In genomic region chr16:30194836-30195235, GRCm38 (mm10) we compare ENCODE assay signal across 20 mouse cellular contexts.
DNase-seq lines count a peak whose midpoint lies in the region; ATAC-seq and TF ChIP-seq lines count a peak whose summit lies in the region.
"Had no signal": no experiment of that assay in that cellular context is flagged by ENCODE, and none has a peak within 500 bp of the region (broad histone marks: within the 10 kb centered on the region; RNA-seq: fewer than 3 reads in every experiment).

No protein-coding gene starts in this region.

- no peak overlapping the region for H3K4me2 ChIP-seq in intestine, postnatal 0 days (replicated peaks; ENCODE audit: low read depth)
- no peak overlapping the region for H3K4me2 ChIP-seq in limb, embryonic 15.5 days
- no peak overlapping the region for H3K4me2 ChIP-seq in heart, embryonic 11.5 days
- H3K4me2 ChIP-seq: heart, embryonic 15.5 days; midbrain, embryonic 15.5 days had no signal

- H3K9me3 ChIP-seq in intestine, postnatal 0 days (ENCODE audit: control insufficient read depth), result no peaks in the 10 kb centered on the region
- no peaks in the 10 kb centered on the region for H3K9me3 ChIP-seq in limb, embryonic 15.5 days
- no peaks in the 10 kb centered on the region; the same call in 1 of the 2 replicates for H3K9me3 ChIP-seq in heart, embryonic 11.5 days (replicated peaks; ENCODE audit: control insufficient read depth, low read length)
- H3K9me3 ChIP-seq: heart, embryonic 15.5 days; midbrain, embryonic 15.5 days had no signal

- H3K9ac ChIP-seq in intestine, postnatal 0 days (ENCODE audit: low read depth, low read length), result no peak overlapping the region
- H3K9ac ChIP-seq in limb, embryonic 15.5 days, result no peak overlapping the region
- no peak overlapping the region for H3K9ac ChIP-seq in heart, embryonic 11.5 days (ENCODE audit: low read depth, low read length)
- H3K9ac ChIP-seq: heart, embryonic 15.5 days; liver, postnatal 0 days; midbrain, embryonic 15.5 days had no signal

- peaks cover 17% of the 10 kb centered on the region for H3K4me1 ChIP-seq in intestine, postnatal 0 days (replicated peaks; ENCODE audit: control insufficient read depth, insufficient read depth, low read length)
- H3K4me1 ChIP-seq in limb, embryonic 15.5 days, result peaks cover 50% of the 10 kb centered on the region
- H3K4me1 ChIP-seq in heart, embryonic 11.5 days (ENCODE audit: control insufficient read depth, insufficient read depth, low read length), result peaks cover 13% of the 10 kb centered on the region

- H3K27ac ChIP-seq in intestine, postnatal 0 days (ENCODE audit: low read depth, low read length), result no peak overlapping the region
- peak overlapping the region; percentile 78 for H3K27ac ChIP-seq in limb, embryonic 15.5 days
- H3K27ac ChIP-seq in heart, embryonic 11.5 days (ENCODE audit: low read depth, low read length), result no peak overlapping the region
- H3K27ac ChIP-seq: hindbrain, embryonic 10.5 days; layer of hippocampus, adult 2 months; left cerebral cortex, adult 2 months; midbrain, embryonic 15.5 days had no signal

- H3K4me3 ChIP-seq in intestine, postnatal 0 days (ENCODE audit: low read depth, low read length), result no peak overlapping the region
- H3K4me3 ChIP-seq in limb, embryonic 15.5 days, result no peak overlapping the region
- H3K4me3 ChIP-seq in heart, embryonic 11.5 days (ENCODE audit: low read depth, low read length), result no peak overlapping the region
- H3K4me3 ChIP-seq: gastrocnemius, adult 2 months; heart, embryonic 15.5 days; hindbrain, embryonic 10.5 days; layer of hippocampus, adult 2 months; left cerebral cortex, adult 2 months; midbrain, embryonic 15.5 days had no signal

- H3K27me3 ChIP-seq in intestine, postnatal 0 days (replicated peaks; ENCODE audit: control insufficient read depth, insufficient read depth, low read length), result no peaks in the 10 kb centered on the region
- H3K27me3 ChIP-seq in limb, embryonic 15.5 days, result no peaks in the 10 kb centered on the region
- H3K27me3 ChIP-seq in heart, embryonic 11.5 days (ENCODE audit: control insufficient read depth, insufficient read depth, low read length), result peaks cover 5% of the 10 kb centered on the region; the same call in 1 of the 2 replicates

- DNase-seq in kidney, adult 8-10 months, result peak; percentile 41 to 59
- no peak for DNase-seq in kidney, postnatal 4 days
- peak; percentile 91 for DNase-seq in adipocyte (ENCODE audit: low spot score)
- DNase-seq in ovary, postnatal 36 days (ENCODE audit: low spot score), result no peak
- DNase-seq: adrenal gland, postnatal 25 days; B cell, adult 2 months; cerebellum, adult 18-20 months; gastrocnemius, adult 2 months; heart, adult 18-20 months; liver; liver, postnatal 0 days; thymus, postnatal 4 days had no signal

- no peak for TF ChIP-seq CTCF in intestine, postnatal 0 days (IDR thresholded peaks at IDR 0.05; ENCODE audit: low read depth)

- 42% methylated on average over 7 of the region's 7 CpGs for WGBS in intestine, postnatal 0 days
- WGBS in limb, embryonic 15.5 days, result 66% methylated on average over 7 of the region's 7 CpGs
- WGBS in heart, embryonic 11.5 days (ENCODE audit: insufficient replicate concordance), result 72% methylated on average over 7 of the region's 7 CpGs

- peak; percentile 44; the same call in 1 of the 2 replicates for ATAC-seq in intestine, postnatal 0 days
- ATAC-seq in limb, embryonic 15.5 days (ENCODE audit: insufficient number of reproducible peaks, low FRiP score, low TSS enrichment, low read depth), result no peak
- no peak for ATAC-seq in heart, embryonic 11.5 days (replicated peaks; ENCODE audit: insufficient number of reproducible peaks, low FRiP score, low TSS enrichment)
- ATAC-seq: liver, postnatal 0 days; midbrain, embryonic 15.5 days had no signal

- H3K36me3 ChIP-seq in intestine, postnatal 0 days (ENCODE audit: control insufficient read depth, insufficient read depth), result no peaks in the 10 kb centered on the region
- H3K36me3 ChIP-seq in limb, embryonic 15.5 days, result no peaks in the 10 kb centered on the region
- H3K36me3 ChIP-seq in heart, embryonic 11.5 days (ENCODE audit: control insufficient read depth, insufficient read depth, low read length), result no peaks in the 10 kb centered on the region
- H3K36me3 ChIP-seq: heart, embryonic 15.5 days; hindbrain, embryonic 10.5 days; midbrain, embryonic 15.5 days had no signal

Comparison
In these comparisons a context has a peak if more than half of its experiments do, and no peak if none do; other contexts are left out.
1. DNase-seq: peak in kidney, adult 8-10 months (2 of 2) and adipocyte (single experiment); none in kidney, postnatal 4 days (0 of 2) and ovary, postnatal 36 days (single experiment).